Mouse (Mus musculus): ENCODE measurements around the gene Rora.

The Rora gene

DNA sequence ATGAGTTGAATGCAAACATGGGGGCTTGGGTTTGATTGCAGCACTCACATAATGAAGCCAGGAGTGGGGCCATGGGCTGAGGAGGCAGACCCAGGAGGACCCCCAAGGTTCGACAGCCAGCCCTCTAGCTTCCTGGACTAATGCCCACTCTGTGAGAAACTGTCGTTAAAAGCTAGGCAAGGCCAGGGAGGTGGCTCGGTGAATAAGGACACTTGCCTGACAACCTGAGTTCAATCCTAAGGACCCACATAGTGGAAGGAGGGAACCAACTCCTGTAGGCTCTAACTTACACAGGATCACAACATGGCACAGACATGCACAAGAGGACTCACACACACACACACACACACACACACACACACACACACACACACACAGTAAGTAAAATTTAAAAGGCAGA is 527.4 kb downstream of the Rora start:
- no peak for DNase-seq (ENCODE audit: low read depth in 1 of 2, low spot score in 2 of 2)

DNA sequence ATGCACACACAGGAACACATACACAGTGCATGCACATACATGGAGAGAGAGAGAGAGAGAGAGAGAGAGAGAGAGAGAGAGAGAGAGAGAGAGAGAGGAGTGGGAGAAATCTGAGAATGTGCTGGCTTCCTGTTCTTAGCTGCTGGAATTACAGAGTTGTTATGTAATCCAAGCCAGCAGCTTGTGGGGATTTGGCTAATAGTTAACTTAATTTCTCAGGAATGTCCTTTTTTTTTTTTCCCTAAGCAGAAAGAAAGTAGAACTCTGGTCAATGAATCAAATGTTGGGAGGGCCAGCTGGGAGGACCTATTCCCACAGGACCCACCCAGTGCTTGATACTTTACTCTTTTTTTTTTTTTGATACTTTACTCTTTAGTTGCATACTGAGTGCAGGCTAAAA is 527.8 kb downstream of the Rora start:
- DNase-seq (ENCODE audit: low read depth in 1 of 2, low spot score in 2 of 2) = no peak

DNA sequence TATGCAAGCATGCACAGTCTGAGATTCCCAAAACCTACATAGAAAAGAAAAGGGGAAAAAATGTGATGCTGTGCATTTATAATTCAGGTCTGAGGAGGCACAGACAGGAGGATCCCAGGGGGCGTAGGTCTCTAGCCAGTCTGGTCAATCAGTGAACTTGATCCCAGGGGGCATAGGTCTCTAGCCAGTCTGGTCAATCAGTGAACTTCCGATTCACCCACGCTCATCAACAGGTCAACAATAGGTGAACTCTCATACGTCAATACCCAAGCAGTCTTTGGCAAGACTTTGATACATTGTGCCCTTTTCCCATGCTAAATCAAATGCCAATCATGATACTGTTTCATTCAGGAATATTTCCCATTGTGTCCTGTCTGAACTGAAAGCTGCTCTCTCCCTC is 530.3 kb downstream of the Rora start:
- no peak for DNase-seq (ENCODE audit: low read depth in 1 of 2, low spot score in 2 of 2)

DNA sequence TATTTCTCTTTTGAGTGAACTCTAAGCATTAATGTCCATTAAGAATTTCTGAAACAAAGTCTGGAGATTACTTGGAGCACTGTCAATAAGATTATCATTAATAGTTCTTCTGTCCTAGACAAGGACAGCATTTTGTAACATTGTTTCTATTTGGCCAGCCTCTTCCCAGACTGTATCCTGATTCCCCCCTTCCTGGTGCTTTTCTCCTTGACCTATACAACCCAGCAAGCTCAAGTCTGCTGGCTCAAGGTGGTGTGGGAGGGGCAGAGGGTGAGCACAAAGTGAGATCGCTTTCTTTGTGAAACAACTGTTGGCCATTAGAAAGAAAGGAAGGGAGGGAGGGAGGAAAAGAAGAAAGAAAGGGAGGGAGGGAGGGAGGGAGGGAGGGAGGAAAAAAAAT is 537.1 kb downstream of the Rora start:
- no peak for DNase-seq (ENCODE audit: low read depth in 1 of 2, low spot score in 2 of 2)

DNA sequence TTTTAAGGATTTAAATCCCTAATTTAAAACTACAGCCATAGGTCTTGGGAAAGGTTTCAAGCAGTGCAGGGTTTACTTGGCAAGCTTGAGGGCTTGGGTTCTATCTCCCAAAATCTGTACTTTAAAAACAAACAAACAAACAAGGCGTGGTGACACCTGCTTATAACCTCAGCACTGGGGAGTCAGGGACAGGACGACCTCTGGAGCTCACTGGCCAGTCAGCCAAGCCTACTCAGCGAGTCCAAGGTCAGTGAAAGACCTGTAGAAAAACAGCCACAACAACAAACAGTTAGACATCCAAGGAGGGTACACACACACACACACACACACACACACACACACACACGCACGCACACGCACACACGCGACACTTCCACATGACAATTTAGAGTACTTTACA is 538.9 kb downstream of the Rora start:
- no peak for DNase-seq (ENCODE audit: low read depth in 1 of 2, low spot score in 2 of 2)

DNA sequence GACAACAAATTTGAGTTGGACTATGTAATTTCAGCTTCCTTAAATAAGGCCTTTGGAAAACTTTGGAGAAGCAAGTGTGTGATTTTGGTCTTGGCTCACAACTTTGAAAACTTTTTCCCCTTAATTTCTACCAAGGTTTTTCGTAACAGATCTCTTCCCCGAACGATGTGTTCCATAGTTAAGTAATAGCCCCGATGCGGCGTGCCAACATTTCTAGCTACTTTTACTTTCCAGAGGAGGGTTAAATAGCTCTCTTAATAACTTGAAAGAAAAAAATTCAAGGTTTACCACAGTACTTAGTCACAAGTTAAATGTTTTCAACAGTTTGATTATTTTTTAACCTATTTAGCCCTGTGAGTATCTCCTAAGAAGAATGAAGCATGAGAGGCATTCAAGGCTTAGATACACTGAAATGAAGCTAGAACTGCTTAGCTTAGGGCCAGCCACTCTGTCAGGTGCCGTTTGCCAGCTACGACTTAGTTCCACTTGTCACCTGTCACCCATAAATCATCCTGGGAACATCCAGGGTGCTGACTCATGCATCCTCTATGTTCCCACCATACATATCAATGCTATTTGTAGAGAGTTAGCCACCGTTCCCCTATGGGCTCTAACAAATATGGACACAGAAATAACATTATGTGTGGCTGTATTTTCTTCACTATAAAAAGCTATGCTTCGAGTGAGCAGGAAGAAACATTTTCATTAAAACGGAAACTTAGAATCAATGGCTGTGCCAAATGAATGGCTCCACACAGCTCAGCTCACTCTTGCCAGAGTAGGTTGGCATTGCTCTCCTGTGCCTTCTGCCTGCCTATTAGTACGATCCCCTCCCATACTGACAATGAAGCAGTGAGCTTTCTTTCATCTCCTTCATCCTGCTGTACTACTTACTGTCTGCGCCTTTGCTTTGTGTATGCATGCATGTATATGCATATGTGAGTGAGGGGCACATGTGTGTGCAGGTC is 541.3 kb downstream of the Rora start:
- DNase-seq (ENCODE audit: low read depth in 1 of 2, low spot score in 2 of 2) = no peak

DNA sequence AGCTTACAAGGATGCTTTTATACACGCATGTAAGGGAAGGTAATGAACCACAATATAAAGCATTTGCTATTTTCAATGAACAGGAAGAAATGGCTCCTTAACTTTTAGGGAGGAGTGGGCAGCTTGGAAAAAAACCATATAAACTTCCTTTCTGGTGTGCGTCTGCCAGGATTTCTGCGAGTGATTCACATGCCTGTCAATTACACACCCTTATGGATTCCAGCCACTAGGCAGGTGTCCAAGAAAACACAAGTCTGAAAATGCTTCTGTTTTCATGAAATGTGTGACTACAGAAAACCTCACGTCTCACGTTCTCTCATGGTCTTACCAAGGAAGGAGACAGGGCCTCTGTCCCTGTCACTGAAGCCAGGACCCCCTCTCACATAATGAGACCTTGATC is 560.2 kb downstream of the Rora start:
- DNase-seq (ENCODE audit: low read depth in 1 of 2, low spot score in 2 of 2) = no peak

DNA sequence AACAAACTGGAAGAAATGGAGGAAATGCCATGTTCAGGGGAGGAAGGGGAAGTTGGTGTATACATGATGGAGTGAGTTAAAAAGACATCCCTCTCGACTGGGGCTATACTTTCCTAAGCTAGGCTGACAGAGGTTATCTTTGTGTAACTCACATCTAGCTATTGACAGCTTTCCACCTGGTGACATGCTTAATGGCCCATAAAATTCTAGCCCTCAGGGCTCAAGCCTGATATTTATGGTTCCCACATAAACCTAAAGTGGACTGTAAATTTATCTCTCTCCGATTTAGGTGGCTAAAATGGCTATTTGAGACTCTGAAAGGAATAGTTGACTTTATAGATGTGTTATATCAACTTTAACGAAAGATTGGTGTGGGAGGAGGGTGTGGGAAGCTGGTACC is 571.3 kb downstream of the Rora start:
- DNase-seq (ENCODE audit: low read depth in 1 of 2, low spot score in 2 of 2) = no peak

DNA sequence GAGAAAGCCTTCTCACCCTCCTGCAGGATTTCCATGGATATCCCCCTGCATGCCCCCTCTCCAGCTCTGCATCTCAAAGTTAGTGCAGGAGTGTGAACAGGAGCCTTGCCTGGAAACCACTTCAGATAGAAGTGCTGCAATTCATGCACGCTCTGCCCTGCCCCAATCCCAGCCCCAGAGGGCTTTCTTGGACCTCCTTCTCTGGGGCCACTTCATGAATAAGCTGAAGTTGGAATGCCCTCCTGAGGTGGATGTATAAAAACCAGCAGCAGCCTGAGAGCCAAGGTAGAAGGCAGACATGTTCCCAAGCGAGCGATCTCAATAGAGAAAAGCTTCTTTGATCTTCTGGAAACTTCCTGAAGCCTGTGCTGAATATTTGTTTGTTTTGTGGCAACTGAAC is 572.8 kb downstream of the Rora start:
- no peak for DNase-seq (ENCODE audit: low read depth in 1 of 2, low spot score in 2 of 2)

DNA sequence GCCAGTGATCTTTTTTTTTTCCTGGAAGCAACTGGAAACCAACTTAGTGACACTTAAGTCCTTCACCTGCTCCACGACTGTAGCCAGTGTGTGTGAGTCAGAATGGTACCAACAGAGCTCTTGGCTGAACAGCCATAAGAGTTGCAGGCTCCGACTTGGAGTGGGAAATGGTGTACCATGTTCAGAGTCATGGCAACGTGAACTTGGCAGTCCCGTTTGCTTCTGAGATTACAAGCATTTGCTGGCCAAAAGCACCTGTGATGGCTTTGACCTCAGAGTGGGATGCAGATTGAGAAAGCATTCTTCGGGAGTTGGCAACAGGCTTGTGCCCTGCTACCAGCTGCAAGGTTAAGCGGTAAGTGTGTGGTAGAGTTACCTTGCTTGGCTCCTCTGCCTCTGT is 574.2 kb downstream of the Rora start:
- no peak for DNase-seq (ENCODE audit: low read depth in 1 of 2, low spot score in 2 of 2)

DNA sequence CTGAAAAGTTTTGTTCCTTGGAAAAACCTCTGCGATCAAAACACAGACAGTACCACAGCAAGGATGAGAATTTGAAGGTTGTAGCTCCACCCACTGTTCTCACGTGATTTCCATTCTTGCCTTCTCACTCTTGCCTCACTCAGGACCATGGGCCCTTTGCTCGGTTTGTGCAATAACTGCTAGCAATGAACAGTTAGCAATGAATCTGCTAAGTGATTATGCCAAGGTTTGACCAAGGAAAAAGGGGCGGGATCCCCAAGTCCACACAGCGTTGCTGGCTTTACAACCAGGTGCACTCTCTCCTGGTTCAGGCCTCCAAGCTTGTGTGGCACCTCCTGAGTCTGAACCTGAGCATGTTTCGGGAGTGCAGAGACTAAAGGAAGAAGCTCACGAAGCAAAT is 576.3 kb downstream of the Rora start:
- no peak for DNase-seq (ENCODE audit: low read depth in 1 of 2, low spot score in 2 of 2)

DNA sequence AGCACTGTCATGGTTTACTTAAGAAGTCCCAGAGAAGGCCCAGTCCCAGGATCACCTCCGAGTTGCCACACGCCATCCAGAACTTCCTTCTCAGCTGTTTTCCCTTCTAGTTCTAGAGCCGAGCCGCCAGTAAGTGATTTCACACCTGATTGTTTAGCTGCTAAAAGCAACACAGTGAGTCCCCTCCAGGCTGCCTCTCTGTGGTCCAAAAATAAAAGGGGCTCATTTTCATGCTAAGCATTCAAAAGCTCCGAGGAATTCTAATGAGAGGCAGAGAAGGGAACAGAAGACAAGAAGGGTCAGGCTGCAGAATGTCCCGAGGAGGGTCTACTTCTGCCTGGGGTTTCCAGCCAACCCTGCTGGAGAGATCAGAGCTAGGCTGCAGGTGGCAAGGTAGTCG is 580.9 kb downstream of the Rora start:
- DNase-seq (ENCODE audit: low read depth in 1 of 2, low spot score in 2 of 2) = no peak

DNA sequence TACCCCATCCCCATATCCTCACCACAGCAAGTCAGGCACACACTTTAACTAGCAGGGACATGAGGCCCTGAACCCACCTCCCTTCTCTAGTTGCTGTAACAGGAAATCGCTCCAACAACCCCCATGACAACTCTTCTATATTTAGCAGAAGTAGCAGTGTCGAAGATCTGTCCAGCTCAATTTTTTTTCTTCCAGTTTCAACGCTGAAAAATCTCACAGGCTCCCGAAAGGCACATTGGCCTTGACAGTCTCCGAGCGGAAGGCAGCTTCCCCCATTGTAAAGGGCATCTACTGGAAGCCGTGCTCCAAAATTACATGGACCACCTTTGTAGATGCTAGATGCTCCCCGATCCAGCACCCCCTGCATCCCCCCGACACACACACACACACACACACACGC is 583.7 kb downstream of the Rora start:
- DNase-seq (ENCODE audit: low read depth in 1 of 2, low spot score in 2 of 2) = no peak

DNA sequence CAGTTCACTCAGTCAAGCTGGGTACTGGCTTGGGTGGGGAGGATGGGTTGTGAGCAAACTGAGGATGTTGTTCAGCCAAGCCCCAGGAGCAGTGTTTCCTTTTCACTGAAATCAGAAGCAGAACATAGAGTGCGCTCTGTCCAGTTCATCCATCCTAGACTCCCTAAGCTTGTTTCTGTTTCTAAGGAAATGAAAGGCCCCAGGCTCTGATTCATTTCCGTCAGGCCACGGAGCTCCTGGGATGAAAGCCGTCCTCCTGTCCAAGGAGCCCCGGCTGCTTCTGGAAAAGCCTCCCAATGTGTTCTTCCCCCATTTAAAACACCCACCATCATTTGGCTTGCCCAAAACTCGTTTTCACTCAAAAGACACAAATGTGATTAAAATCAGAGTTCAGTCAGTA is 589.0 kb downstream of the Rora start:
- no peak for DNase-seq (ENCODE audit: low read depth in 1 of 2, low spot score in 2 of 2)

DNA sequence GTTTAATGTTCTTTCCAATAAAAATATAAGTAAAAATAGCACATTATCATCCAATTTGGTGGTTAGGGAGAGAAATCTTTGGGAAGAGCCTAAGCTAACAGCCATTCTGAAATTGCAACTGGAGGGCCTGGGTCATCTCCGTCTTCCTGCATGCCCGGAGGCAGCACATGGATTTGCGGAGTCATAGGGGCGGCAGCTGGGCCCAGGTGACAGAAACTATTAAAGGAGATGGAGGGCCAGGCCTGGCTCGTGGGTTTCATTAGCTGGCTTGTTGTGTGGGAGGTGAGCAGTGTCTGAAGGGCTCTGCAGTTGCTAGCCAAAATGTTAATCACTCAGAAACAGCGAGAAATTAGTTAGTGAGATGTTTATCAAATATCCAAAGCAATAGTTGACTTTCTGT is 590.0 kb downstream of the Rora start:
- DNase-seq (ENCODE audit: low read depth in 1 of 2, low spot score in 2 of 2) = no peak

DNA sequence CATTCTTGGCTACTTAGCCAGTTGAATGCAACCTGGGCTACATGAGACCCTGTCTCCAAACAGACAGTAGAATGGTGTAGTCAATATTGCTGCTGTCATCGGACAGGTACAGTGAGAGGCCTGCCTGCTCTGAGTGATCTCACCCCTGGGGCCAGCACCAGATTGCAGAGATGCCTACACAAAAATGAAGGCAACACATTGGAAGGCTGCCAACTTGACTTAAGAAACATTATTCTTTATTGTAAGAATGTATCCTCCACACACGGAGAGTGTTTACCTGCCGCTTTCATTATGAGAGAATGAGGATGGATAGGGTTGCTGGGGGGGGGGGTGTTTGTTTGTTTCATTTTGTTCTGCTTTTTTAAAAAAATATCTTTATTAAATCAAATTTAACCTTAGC is 592.6 kb downstream of the Rora start:
- no peak for DNase-seq (ENCODE audit: low read depth in 1 of 2, low spot score in 2 of 2)

DNA sequence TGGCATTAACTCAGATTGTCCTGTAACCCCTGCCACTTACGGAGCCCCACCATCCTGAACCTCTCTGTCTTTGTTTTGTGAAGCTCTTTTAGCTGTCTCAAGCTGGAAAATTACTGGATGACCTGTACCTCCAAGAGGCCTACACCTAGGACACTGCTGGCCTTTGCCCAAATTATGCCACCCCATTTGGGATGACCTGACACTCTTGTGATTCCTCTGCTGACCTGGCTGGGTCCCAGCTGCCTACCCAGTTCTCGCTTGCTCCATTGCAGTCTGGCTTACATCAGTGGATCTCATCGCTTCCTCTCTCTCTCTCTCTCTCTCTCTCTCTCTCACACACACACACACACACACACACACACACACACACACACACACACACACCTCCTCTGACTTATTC is 596.0 kb downstream of the Rora start:
- DNase-seq (ENCODE audit: low read depth in 1 of 2, low spot score in 2 of 2) = no peak

DNA sequence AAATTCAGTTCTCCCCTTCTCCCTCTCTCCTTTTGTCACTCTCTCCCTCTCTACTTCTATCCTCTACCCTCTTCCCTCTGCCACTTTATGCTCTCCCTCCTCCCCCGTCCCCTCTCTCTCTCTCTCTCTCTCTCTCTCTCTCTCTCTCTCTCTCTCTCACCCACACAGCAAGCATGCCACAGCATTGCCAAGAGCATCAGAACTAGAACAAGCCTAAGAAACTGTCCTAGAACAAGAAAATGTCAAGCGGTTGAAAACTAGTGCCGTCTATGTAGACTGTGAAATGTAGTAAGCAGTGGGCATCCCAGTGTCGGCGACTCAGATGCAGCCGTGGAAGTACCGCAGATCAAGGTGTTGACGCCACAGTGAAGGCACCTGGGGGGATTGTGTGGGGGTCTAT is 596.7 kb downstream of the Rora start:
- no peak for DNase-seq (ENCODE audit: low read depth in 1 of 2, low spot score in 2 of 2)

DNA sequence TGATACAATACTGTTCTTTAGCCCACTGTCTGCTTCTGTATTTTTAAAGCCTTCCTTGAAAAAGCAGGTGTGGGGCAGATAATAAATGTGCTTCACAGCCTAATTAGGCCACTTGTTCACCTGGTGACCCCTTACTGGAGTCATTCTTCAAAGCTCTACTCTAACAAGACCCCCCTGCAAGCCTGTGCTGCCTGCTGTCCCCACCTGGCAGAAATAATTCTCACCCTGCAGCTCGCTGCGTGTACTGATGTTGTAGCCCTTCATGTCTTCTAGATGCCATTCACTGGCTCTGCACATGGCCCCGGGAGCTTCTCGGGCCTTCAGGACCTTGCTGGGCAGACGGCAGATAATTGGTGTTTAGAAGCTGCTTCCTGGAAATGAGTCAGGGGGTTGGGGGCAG is 604.9 kb downstream of the Rora start:
- DNase-seq (ENCODE audit: low read depth in 1 of 2, low spot score in 2 of 2) = no peak

DNA sequence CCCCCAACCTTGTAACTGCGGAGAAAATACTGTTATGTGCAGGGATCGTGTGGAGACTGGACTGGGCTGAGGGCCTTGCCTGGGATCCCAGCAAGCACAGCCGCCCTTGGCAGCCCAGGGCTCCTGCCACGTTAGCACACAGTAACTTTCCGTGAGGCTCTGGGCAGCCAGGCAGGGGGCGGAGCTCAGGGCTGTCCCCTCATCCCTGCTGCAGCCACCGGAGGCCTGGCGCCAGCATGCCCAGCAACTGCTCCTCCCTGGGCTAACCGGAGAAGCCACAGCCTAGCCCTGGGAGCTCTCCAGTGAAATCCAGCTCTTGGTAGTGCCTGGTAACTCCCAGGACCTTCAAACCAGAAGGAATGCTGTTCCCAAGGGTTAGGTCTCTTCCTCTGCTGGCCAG is 605.8 kb downstream of the Rora start:
- DNase-seq (ENCODE audit: low read depth in 1 of 2, low spot score in 2 of 2) = no peak

DNA sequence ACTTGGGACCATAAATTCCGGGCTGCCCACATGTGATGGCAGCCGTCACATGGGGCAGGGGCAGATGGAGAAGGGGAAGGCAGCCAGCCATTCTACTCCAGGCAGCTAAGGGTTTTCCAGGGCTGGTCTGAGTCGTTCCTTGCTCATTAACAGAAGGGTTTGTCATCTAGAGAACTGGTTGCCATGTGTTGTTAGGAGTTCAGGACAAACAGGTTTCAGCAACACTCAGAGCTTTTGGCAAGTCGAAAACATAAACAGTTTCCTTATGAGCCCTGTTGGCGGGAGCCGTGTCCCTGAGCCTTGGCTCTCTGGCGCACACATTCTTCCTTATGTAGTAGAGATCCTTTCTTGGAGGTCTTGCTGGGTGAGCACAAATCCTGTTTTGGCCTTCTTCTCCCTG is 611.6 kb downstream of the Rora start:
- DNase-seq (ENCODE audit: low read depth in 1 of 2, low spot score in 2 of 2) = no peak

DNA sequence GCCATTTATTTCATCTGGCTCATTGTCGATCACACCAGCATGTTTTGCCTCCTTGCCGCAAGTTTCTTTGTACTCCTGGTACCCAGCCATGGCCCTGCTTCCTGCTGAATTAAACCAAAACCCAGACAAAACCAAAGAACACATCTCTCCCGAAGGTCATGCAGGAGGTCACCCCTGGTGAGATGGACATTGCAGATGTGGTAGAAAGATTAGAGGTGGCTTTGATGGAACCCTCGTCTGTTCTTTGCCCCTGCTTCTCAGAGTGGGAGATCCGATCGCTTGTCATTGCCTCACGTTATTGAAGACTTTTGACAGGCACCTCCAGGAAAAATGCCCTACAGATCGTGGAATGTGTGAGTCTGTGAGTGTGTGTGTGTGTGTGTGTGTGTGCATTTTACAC is 616.8 kb downstream of the Rora start:
- DNase-seq (ENCODE audit: low read depth in 1 of 2, low spot score in 2 of 2) = no peak

DNA sequence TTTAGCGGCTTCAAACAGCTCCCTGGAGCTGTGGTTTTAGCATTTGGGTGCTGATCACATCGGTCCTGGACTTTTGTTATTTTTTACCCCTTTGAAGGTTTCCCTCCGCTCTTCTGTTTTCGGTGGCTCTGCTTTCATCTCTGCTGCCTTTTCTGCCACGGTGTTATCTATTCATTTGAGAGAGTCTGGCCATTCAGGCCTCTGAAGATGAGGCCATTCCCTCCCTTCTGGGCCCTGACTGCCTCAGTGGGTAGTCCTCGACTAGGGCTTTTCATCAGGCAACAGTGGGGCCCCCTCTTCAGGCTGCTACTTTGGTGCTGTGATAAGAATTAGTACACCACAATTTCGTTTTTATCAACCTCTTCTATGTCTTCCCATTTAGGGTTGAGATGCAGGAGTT is 617.3 kb downstream of the Rora start:
- DNase-seq (ENCODE audit: low read depth in 1 of 2, low spot score in 2 of 2) = no peak

Measured in monocyte, adult 2 months (primary cell).